ENCODE assay signal across 9 mouse cellular contexts in genomic region chr13:21264366-21264765, GRCm38 (mm10). TPM values are rescaled to one million over a fixed set of nuclear protein-coding genes. Genes with fewer than 3 reads are reported as not detected.
DNase-seq lines count a peak whose midpoint lies in the region; ATAC-seq and TF ChIP-seq lines count a peak whose summit lies in the region.
"Had no signal": no experiment of that assay in that cellular context is flagged by ENCODE, and none has a peak within 500 bp of the region (broad histone marks: within the 10 kb centered on the region; RNA-seq: fewer than 3 reads in every experiment).

No protein-coding gene starts in this region.

- no peak overlapping the region for H3K27ac ChIP-seq in lung, postnatal 0 days (ENCODE audit: low read length)
- H3K27ac ChIP-seq in heart, embryonic 15.5 days = no peak overlapping the region
- H3K27ac ChIP-seq in liver, embryonic 15.5 days (replicated peaks) = no peak overlapping the region

- DNase-seq in cerebellum, adult 18-20 months = peak; percentile 14 to 36
- DNase-seq in cerebellum, postnatal 4 days (ENCODE audit: low spot score in 2 of 2) = no peak
- DNase-seq in lung, postnatal 0 days (ENCODE audit: low spot score) = no peak
- no peak for DNase-seq in lung, postnatal 25 days (ENCODE audit: low spot score)
- no peak for DNase-seq in urinary bladder, postnatal 25 days (ENCODE audit: low spot score)

- 2% methylated on average over 11 of the region's 11 CpGs for WGBS in lung, postnatal 0 days
- 3% methylated on average over 11 of the region's 11 CpGs for WGBS in heart, embryonic 15.5 days
- WGBS in liver, embryonic 15.5 days (ENCODE audit: insufficient replicate concordance) = under 1% methylated on average over 11 of the region's 11 CpGs

- no peak for TF ChIP-seq EP300 in lung, postnatal 0 days (IDR thresholded peaks at IDR 0.05)

- H3K36me3 ChIP-seq in lung, postnatal 0 days (ENCODE audit: insufficient read depth, low read length) = no peaks in the 10 kb centered on the region
- no peaks in the 10 kb centered on the region for H3K36me3 ChIP-seq in heart, embryonic 15.5 days
- no peaks in the 10 kb centered on the region for H3K36me3 ChIP-seq in liver, embryonic 15.5 days (replicated peaks)

- peaks cover 4% of the 10 kb centered on the region; the same call in 1 of the 2 replicates for H3K4me1 ChIP-seq in lung, postnatal 0 days (ENCODE audit: insufficient read depth, low read depth, low read length)
- H3K4me1 ChIP-seq in heart, embryonic 15.5 days (replicated peaks) = peaks cover 4% of the 10 kb centered on the region; the same call in 1 of the 2 replicates
- H3K4me1 ChIP-seq in liver, embryonic 15.5 days (replicated peaks) = peaks cover 24% of the 10 kb centered on the region

- H3K27me3 ChIP-seq in lung, postnatal 0 days (replicated peaks; ENCODE audit: insufficient read depth, low read length) = no peaks in the 10 kb centered on the region
- peaks cover 8% of the 10 kb centered on the region; the same call in 1 of the 2 replicates for H3K27me3 ChIP-seq in heart, embryonic 15.5 days
- peaks cover 21% of the 10 kb centered on the region for H3K27me3 ChIP-seq in liver, embryonic 15.5 days

- H3K9me3 ChIP-seq in lung, postnatal 0 days (ENCODE audit: low read length) = no peaks in the 10 kb centered on the region
- no peaks in the 10 kb centered on the region for H3K9me3 ChIP-seq in heart, embryonic 15.5 days (replicated peaks)
- no peaks in the 10 kb centered on the region for H3K9me3 ChIP-seq in liver, embryonic 15.5 days (replicated peaks)

- H3K4me3 ChIP-seq in lung, postnatal 0 days (ENCODE audit: low read depth, low read length) = no peak overlapping the region
- peak overlapping the region; percentile 46 for H3K4me3 ChIP-seq in heart, embryonic 15.5 days
- peak overlapping the region; percentile 56 for H3K4me3 ChIP-seq in liver, embryonic 15.5 days (replicated peaks)

- no peak for TF ChIP-seq CTCF in lung, postnatal 0 days (IDR thresholded peaks at IDR 0.05)

- no peak overlapping the region for H3K9ac ChIP-seq in lung, postnatal 0 days (replicated peaks; ENCODE audit: low read depth)
- peak overlapping the region; percentile 22 for H3K9ac ChIP-seq in heart, embryonic 15.5 days
- H3K9ac ChIP-seq in liver, embryonic 15.5 days = peak overlapping the region; percentile 9; the same call in 1 of the 2 replicates

- ATAC-seq in lung, postnatal 0 days = no peak
- no peak for ATAC-seq in heart, embryonic 15.5 days (replicated peaks; ENCODE audit: insufficient number of reproducible peaks, insufficient read depth, low FRiP score, low read depth)
- ATAC-seq in liver, embryonic 15.5 days (ENCODE audit: insufficient read depth) = no peak
- no peak for ATAC-seq in megakaryocyte-erythroid progenitor cell, adult 5-6 weeks (replicated peaks; ENCODE audit: low FRiP score, low TSS enrichment, poor library complexity, severe bottlenecking)

- peak overlapping the region; percentile 18; the same call in 1 of the 2 replicates for H3K4me2 ChIP-seq in lung, postnatal 0 days (replicated peaks; ENCODE audit: low read depth, low read length)
- peak overlapping the region; percentile 58 for H3K4me2 ChIP-seq in heart, embryonic 15.5 days
- peak overlapping the region; percentile 63 for H3K4me2 ChIP-seq in liver, embryonic 15.5 days

RNA-seq across cellular contexts. Expression of gene Gpx5, which starts 28.2 kb away (rescaled TPM):
- not detected in 2 replicates for polyA plus RNA-seq in lung, postnatal 0 days (2015; fragmentation: Nextera tagmentation; extraction: Ambion mirVana)
- not detected in 2 replicates for polyA plus RNA-seq in heart, embryonic 15.5 days (2015; fragmentation: Nextera tagmentation; extraction: Ambion mirVana)
- polyA plus RNA-seq in liver, embryonic 15.5 days (2015; fragmentation: Nextera tagmentation; extraction: Ambion mirVana) = not detected in 2 replicates
- total RNA-seq in megakaryocyte-erythroid progenitor cell, adult 5-6 weeks (2014; fragmentation: Nextera tagmentation) = not detected in 2 replicates
- not detected in 2 replicates for total RNA-seq in megakaryocyte-erythroid progenitor cell, adult 5-6 weeks (2017)

RNA-seq across cellular contexts. Expression of gene Gpx6, which starts 47.6 kb away (rescaled TPM):
- polyA plus RNA-seq in lung, postnatal 0 days (2015; fragmentation: Nextera tagmentation; extraction: Ambion mirVana) = 0.21 and 0.27 TPM in 2 replicates
- not detected in 2 replicates for polyA plus RNA-seq in heart, embryonic 15.5 days (2015; fragmentation: Nextera tagmentation; extraction: Ambion mirVana)
- polyA plus RNA-seq in liver, embryonic 15.5 days (2015; fragmentation: Nextera tagmentation; extraction: Ambion mirVana) = not detected in 2 replicates
- total RNA-seq in megakaryocyte-erythroid progenitor cell, adult 5-6 weeks (2014; fragmentation: Nextera tagmentation) = not detected in 2 replicates
- total RNA-seq in megakaryocyte-erythroid progenitor cell, adult 5-6 weeks (2017) = not detected in 2 replicates
- polyA plus RNA-seq: large intestine, adult 2 months had no signal

Comparison
In these comparisons a context has a peak if more than half of its experiments do, and no peak if none do; other contexts are left out.
1. DNase-seq: peak in cerebellum, adult 18-20 months (2 of 2); none in cerebellum, postnatal 4 days (0 of 2), lung, postnatal 0 days (single experiment), lung, postnatal 25 days (single experiment) and urinary bladder, postnatal 25 days (single experiment).
2. Peak in every context shown above with its lines, with median percentiles within 50 percentile points of each other: H3K4me2 ChIP-seq.